Mouse (Mus musculus) testis, adult 2 months (tissue): ENCODE measurements around the gene Nbea. TPM values are rescaled to one million over a fixed set of nuclear protein-coding genes. Genes with fewer than 3 reads are reported as not detected.

Experiments
- H3K27ac ChIP-seq: fragments of 200-500 bp; 2 replicates; pipeline ENCODE4 v1.5.1; 2012; ENCODE audit warnings: low read depth, low read length; ENCODE audit not compliant: control insufficient read depth, insufficient read depth
- H3K27me3 ChIP-seq: fragments of 200-500 bp; 2 replicates; pipeline ENCODE4 v1.6.1; 2012; ENCODE audit warnings: mild to moderate bottlenecking, low read length, moderate library complexity; ENCODE audit not compliant: control insufficient read depth, insufficient read depth
- H3K36me3 ChIP-seq: fragments of 200-500 bp; 2 replicates; pipeline ENCODE4 v1.6.1; 2012; ENCODE audit warnings: mild to moderate bottlenecking, low read length; ENCODE audit not compliant: control insufficient read depth, insufficient read depth
- H3K4me1 ChIP-seq: fragments of 200-500 bp; 2 replicates; pipeline ENCODE4 v1.6.1; 2012; ENCODE audit warnings: low read length; ENCODE audit not compliant: control insufficient read depth, insufficient read depth
- H3K4me3 ChIP-seq: fragments of 200-500 bp; 2 replicates; pipeline ENCODE4 v1.5.1; 2012; ENCODE audit warnings: low read depth, mild to moderate bottlenecking, low read length, moderate library complexity, mixed read lengths; ENCODE audit not compliant: control insufficient read depth
- CTCF ChIP-seq: fragments of 200-500 bp; IDR thresholded peaks from 2 replicates; pipeline ENCODE4 v1.5.1; 2012; ENCODE audit warnings: low read depth, mild to moderate bottlenecking, inconsistent platforms, low read length, moderate library complexity; ENCODE audit not compliant: control insufficient read depth, insufficient read depth, insufficient replicate concordance
- POLR2A ChIP-seq: fragments of 200-500 bp; IDR thresholded peaks from 2 replicates; pipeline ENCODE4 v1.6.1; 2012; ENCODE audit warnings: low read depth, mild to moderate bottlenecking, inconsistent platforms, low read length, moderate library complexity; ENCODE audit not compliant: control insufficient read depth
- polyA plus RNA-seq: library from polyadenylated mRNA; depleted of rRNA; stranded (reverse); fragments of >200 nt; gene quantifications from 2 replicates; pipeline ENCODE4 v1.2.3, GENCODE M21; 2012

Gene Nbea
- polyA plus RNA-seq, 1 experiment: 7.9 TPM

DNA sequence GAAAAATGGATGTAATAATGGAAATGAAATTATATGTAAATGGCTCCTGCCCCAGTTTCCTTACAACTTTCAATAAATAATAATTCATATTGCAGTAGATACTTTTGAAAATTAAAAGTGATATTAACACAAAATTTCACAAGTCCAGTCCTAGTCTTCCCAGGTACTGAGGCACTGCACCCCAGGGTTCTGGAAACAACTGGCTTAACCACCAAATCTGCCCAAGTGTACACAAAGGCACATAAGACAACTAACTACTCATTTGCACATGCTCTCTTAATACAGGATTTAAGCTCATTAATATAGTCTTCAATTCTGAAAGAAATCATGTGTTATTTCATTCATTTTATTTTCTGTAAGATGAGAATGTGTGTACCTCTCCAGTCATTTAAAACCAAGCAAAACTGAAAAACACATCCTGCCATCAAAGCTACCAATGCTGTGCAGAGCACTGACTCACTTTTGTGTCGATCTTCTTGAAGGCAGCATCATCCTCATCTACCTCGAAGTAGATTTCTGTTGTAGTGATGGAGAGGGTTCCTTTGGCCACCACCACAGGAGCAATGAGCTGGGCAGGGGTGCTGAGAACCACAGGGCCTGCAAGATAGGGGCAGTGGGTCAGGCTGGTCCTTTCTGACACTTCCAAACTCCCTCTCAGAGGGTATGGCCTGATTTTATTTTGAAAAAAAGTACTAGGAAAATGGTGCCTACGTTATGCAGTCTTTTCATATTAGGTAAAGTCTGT lies 397.3 kb downstream of the Nbea start:
- H3K36me3 ChIP-seq: no peaks in the 10 kb centered on the region
- no peaks in the 10 kb centered on the region for H3K27me3 ChIP-seq
- H3K4me3 ChIP-seq: no peak overlapping the region
- TF ChIP-seq POLR2A: no peak
- no peak for TF ChIP-seq CTCF
- no peaks in the 10 kb centered on the region; the same call in none of the 2 replicates for H3K4me1 ChIP-seq
- no peak overlapping the region for H3K27ac ChIP-seq

DNA sequence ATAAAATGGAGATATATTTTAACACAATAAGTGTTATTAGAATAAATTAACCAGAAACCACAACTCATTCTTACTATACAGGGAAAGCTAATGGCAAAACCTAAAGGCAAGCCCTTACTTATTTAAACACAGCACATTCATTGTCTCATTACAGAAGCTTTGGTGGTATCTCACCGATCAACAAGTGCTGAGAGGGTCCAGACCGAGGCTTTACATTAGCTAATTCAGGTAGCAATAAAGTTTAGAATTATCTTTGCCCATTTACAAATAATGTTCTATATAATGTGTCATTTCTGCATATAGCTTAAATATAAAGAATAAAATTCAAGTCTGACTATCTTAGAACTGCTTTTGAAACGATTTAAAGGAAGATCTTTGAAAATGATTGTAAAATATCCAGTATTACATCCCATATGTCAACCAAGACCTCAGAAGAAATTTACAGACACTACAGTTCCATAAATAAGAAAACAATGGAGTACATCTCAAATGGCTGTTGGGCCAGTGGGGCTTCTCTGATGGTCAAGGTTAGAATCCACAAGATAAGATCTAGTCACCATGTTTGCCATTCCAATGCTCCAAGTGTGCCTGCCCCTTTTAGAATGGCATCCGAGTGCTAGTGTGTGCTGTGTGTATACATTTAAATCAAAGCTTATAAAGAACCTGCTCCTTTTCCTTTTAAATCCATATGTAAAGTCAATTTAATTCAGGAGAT lies 398.1 kb downstream of the Nbea start:
- H3K36me3 ChIP-seq: no peaks in the 10 kb centered on the region
- H3K27me3 ChIP-seq: no peaks in the 10 kb centered on the region
- H3K27ac ChIP-seq: no peak overlapping the region
- H3K4me3 ChIP-seq: no peak overlapping the region
- TF ChIP-seq CTCF: no peak
- no peak for TF ChIP-seq POLR2A
- peaks cover 5% of the 10 kb centered on the region for H3K4me1 ChIP-seq

DNA sequence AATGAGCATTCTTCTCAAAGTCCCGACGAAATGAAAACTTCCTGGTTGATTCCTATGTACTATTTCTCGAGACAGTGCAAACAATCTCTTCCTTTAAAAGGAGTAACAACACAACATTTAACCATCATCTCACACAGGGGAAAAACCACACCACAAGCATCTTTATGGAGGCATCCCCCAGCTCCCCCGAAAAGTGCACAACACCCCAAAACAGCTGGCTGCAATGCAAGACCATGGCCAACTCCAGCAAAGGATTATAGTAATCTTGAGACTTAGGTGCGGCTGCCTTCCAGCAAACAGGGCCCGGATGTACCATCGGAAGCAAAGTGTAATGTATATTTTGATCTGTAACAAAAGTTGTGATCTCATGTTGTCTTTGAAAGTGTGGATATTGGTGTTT lies 399.4 kb downstream of the Nbea start:
- H3K27ac ChIP-seq: no peak overlapping the region
- H3K36me3 ChIP-seq: no peaks in the 10 kb centered on the region
- H3K4me1 ChIP-seq: peaks cover 10% of the 10 kb centered on the region
- no peaks in the 10 kb centered on the region for H3K27me3 ChIP-seq
- no peak for TF ChIP-seq POLR2A
- TF ChIP-seq CTCF: no peak
- no peak overlapping the region for H3K4me3 ChIP-seq

DNA sequence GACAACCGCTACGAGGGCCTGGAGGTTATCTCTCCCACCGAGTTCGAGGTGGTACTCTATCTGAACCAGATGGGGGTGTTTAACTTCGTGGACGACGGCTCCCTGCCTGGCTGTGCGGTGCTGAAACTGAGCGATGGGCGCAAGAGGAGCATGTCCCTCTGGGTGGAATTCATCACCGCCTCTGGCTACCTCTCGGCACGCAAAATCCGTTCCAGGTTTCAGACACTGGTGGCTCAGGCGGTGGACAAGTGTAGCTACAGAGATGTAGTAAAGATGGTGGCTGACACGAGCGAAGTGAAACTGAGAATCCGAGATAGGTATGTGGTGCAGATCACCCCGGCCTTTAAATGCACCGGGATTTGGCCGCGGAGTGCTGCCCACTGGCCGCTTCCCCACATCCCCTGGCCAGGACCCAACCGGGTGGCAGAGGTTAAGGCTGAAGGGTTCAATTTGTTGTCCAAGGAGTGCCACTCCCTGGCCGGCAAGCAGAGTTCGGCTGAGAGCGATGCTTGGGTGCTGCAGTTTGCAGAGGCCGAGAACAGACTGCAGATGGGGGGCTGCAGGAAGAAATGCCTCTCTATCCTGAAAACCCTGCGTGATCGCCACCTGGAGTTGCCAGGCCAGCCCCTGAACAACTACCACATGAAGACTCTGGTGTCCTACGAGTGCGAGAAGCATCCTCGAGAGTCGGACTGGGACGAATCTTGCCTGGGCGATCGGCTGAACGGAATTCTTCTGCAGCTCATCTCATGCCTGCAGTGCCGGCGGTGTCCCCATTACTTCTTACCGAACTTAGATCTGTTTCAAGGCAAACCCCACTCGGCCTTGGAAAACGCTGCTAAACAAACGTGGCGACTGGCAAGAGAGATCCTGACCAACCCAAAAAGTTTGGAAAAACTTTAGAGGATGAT lies 400.1 kb downstream of the Nbea start:
- H3K4me1 ChIP-seq: peaks cover 10% of the 10 kb centered on the region
- H3K27me3 ChIP-seq: no peaks in the 10 kb centered on the region
- TF ChIP-seq POLR2A (no peak), CTCF (no peak)
- H3K27ac ChIP-seq: no peak overlapping the region
- H3K36me3 ChIP-seq: no peaks in the 10 kb centered on the region
- peak overlapping the region; percentile 7 for H3K4me3 ChIP-seq

DNA sequence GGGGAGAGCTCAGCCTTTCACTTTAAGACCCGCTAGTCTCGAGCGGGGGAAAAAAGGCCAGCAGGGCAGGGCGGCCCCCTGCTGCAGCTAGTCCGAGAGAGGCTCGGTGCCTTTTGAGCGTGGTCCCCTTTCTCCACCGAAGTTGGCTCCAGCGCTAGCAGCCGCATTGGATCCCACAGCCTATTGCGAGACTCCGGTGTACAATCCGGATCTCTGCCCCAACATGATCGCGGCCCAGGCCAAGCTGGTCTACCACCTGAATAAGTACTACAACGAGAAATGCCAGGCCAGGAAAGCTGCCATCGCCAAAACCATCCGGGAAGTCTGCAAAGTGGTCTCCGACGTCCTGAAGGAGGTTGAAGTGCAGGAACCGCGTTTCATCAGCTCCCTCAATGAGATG lies 400.7 kb downstream of the Nbea start:
- H3K27me3 ChIP-seq: no peaks in the 10 kb centered on the region
- H3K27ac ChIP-seq: no peak overlapping the region
- H3K4me1 ChIP-seq: peaks cover 10% of the 10 kb centered on the region
- peak overlapping the region; percentile 7 for H3K4me3 ChIP-seq
- TF ChIP-seq POLR2A: no peak
- TF ChIP-seq CTCF: no peak
- H3K36me3 ChIP-seq: no peaks in the 10 kb centered on the region

DNA sequence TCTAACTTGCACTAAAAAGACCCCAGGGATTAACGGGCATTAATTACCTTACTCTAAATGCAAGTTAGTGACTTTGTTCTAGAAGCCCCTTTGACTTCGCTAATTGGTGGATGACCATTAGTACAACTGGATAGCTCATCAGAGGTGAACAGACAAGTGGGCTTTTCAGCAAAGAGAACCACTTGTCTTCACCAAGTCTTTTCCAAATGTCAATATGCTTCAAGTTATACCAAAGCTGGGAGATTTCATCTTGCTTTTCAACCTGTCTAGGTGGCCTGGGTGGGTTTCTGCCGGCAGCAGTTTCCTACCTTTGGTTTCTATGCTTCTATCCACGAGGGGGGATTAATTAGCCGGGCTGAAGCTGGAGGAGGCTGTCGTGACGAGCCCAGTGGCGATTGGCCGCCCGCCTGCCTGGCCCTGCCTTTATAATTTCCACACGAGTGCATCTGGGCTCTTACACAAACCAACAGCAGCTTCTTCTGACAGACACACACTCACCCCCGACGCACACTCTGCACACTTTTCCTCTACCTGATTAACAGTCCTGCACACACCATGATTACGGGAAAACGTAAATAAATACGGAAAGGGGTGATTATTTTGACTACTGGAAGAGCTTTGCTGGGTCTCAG lies 401.3 kb downstream of the Nbea start, which contains the start of gene Mab21l1:
Gene Mab21l1 (plus strand): TSS at position 455 of the 632 bp plus-strand sequence.
- Histone ChIP-seq H3K36me3 (no peaks in the 10 kb centered on the region), H3K27me3 (no peaks in the 10 kb centered on the region), H3K4me1 (peaks cover 10% of the 10 kb centered on the region), H3K4me3 (peak within 1 kb of the TSS; percentile 7), H3K27ac (no peak within 1 kb of the TSS)
- TF ChIP-seq POLR2A (no peak), CTCF (no peak)
